Mouse (Mus musculus) ZHBTc4 (cell line): ENCODE results near the gene Cmip.

Experiments
- DNase-seq: peaks from one replicate; pipeline ENCODE4 v3.0.0-alpha.2; 2011; ENCODE audit warnings: low read depth, low spot score

Cmip gene

DNA sequence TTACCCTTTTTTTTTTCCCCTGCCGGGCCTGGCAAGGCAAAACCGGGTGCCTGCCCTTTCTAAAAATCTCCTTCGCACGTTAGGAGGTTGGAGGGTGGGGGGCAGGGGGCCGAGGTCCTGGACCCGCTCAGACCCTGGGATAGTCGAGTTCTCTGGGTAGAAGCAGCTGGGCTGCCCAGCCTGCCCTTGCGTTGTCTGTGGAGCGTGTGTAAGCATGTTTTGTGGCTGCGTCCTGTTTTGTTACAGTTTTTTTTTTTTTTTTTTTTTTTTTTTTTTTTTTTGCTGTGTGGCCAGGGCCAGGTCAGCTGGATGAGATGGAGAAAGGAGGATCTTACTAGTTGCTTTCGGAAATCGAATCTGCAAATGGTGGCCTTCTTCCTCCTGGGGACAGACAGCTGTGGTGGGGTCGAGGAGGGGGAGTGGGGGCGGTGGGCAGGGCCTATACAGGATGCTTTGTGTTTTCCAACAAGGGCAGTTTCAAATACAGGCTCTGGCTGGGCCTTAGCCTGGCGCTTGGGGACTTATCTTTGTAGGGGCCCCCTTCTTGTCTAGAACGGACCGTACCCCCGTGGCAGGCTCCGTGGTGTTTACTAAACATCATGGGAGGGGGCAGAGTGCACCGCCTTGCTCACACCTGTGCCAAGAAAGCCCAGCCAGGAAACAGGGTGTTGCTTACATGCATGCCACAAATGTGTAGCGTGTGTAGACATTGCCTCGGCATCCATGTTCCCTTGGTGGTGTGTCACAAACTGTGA is 1.1 kb downstream of the Cmip start:
- DNase-seq = no peak

DNA sequence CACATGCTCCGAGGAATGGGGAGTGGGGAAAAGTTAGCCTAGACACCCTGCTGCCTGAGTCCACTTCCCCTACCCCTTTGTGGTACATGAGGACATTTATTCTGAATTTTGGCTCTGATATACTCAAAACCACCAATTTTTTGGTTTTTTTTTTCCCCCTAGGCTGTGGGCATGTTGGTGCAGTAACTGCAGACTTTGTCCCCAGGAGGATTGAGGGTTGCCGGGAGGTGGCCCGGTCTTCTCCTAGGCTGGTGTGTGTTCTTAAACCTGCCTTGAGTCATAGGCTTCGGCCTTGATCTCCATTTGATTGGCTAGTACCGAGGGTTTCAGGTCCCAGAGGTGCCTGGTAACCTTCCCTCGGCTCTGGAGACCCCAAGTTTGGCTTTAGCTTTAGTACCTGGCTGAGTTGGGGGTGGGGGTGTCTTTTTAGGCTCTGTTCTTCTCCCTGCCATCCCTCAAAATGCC is 1.7 kb downstream of the Cmip start:
- DNase-seq = no peak

DNA sequence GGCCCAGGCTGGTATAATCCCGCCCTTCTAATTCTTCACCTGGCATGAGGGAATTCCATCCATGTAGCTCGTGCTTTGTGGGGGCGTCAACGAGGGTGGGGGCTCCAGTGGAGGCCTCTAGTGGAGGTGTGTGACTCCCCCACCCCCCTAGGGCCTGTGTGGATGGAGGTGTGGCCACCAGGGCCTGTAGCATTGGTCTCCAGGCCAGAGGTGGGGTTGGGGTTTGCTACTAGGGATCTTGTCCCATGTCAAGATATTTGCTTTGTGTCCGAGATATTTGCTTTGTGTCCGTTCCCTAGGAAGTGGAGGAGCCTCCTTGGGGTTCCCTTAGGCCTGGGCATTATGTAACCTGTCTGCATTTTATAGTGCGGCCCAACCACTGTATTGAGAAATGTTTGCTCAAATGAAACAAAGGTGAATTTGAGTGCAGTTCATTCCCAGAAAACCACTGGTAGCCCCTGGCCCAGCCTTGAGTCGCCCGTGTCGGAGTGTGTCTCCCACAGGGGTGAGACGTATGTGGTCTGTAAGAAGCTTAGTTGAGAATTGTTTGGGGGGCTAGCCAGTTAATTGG is 2.7 kb downstream of the Cmip start:
- no peak for DNase-seq

DNA sequence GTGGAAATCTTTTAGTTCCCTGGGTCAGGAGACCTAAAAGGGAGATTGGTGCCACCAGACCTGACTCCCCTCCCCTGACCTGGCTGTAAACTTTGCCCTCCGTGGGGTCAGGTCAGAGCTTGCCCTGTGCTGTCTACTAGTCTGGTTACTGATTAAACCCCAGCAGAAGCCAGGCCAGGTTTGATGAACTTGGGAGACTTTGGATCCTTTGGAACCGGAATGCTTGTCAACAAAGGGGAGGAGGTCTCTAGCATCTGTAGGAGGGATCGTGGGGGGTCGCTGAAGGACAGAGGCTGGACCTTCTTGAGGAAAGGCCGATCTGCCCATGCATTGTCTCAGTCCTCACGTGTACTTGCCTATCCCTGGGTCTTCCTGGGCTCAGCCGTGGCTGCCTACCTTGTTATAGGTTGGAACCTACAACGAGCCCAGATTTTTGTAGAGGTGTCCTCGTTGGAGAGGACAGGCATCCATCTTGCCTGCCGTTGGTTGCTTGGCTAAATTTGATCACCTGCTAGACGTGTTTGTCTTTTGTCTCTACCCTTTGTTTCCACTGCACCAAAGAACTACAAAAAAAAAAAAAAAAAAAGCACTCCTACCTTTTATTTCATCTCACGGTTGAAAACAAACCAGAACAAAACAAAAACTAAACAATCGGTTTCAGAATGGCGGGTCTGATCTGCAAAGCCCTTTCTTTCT is 3.5 kb downstream of the Cmip start:
- DNase-seq = no peak

DNA sequence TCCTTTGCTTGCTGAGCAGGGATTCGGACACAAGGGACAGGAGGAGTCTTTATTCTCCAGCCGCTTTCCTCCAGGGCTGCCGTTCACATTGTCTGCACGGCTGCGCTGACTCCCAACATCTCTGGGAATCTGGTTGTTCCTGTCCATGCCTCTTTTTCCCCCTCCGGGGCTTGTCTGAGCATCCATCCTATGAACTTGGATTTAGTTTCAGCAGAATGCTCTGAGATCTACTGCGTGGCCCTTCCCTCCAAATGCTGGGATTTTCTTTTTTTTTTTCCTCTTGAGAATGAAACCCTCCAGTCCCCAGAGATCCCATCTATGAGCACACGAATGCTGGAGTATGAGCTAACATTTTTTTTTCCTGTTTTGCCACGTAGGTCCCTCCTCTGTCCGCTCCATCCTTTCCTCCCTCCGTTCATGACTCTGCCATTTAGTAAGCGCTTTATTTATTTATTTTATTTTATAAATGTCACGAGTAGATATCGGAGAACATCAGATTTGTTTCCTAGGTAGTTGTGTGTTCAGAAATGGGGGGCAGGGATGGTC is 4.1 kb downstream of the Cmip start:
- DNase-seq = no peak

DNA sequence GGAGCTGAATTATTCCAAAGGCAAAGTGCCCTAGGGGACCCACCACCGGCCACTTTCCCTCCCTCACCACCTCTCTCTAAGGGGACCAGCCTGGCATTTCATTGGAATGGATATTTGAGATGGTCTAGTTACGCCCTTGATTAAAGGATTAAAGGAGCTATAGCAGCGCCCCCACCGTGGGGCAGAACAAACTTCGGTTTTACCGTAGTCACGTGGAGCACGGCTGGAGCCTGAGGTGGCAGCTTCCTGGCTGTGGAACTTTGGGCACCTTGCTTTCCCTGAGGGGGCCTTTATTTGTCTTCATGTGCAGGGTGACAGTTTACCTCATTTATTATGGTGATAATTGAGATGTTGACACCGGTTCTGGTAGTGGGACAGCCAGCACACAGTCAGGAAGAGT is 4.8 kb downstream of the Cmip start:
- no peak for DNase-seq

DNA sequence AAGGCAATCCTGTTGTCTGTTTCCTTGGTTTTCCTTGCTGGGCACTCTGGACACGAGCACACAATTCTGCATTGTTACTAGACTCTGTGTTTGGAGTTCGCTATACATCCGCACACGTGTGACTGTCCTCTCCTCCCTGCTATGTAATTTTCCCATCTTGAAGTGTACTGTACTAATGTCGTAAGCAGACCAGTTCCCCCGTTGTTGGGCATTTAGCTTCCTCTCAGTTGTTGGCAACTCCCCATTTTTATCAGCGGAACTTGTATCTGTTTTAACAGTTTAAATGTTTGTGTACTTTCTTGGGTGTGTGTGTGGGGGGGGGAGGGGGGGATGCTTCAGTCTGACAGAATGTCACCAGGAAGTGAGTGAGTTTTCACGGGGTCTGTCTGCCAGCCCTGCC is 5.8 kb downstream of the Cmip start:
- DNase-seq = no peak

DNA sequence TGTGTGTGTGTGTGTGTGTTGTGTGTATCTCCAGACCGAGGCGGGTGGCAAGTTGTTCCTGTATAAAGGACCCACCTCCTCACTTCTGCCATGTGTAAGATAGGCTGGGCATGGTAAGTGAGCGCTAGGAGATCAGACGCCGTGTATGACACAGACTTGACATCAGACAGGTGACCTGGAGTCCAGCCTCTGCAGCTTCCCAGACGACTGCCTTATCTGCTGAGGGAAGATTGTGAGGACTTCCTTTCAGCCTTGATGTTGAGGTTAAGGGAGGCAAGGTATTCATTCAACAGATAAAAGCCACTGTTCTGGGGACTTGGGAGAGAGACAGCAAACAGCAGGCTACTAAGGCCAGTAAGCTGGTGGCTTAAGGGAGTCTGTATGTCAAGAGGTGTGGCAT is 6.6 kb downstream of the Cmip start:
- DNase-seq = no peak

DNA sequence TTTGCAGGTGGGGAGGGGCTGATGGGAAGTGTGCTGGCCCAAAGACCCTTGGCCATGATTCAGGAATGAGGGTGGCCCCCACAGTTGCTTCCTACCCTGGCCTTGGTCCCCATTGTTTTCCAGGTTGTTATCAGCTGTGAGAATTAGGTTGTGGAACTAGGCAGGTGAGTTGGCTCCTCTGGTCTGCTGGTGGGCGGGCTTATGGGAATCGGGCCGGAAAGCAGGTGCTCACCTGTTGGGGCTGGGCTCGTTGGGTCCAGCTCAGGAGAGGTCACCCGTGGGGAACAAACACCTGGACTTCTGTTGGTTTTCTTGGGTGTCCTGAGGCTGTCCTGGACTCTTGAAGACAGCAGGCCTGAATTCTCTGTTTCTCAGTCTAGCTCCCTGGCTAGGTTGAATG is 8.2 kb downstream of the Cmip start:
- no peak for DNase-seq

DNA sequence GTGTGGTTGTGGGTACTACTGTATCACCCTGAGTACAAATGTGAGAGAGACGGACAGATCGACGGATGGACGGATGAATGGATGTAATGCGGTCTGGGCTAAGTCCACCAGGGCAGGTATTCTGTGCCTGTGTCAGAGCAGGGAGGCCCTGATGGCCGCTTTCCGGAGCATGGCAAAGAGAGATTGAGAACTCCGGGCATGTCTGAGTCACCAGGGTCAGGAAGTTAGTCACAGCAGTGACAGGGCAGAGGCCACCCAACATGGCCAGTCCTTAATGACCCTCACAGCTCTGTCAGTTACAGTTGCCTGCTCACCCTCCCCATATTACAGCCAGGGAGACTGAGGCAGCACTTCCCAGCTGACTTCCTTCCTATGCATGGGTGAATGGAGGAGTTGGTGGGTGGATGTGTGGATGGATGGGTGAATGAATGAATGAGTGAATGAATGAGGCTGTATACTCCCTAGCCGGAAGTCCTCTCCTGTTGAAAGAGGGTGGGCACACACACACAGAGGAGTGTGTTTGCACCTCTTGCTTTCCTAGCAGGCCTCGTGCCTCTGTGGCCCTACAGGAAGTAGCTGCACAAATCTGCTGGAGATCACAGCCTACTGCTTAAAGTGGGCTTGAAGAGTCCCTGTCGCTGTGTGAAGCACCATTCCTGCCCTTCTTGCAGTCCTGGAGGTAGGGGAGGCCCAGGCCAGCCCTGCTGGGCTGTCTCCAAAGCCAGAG is 10.7 kb downstream of the Cmip start:
- DNase-seq = no peak

DNA sequence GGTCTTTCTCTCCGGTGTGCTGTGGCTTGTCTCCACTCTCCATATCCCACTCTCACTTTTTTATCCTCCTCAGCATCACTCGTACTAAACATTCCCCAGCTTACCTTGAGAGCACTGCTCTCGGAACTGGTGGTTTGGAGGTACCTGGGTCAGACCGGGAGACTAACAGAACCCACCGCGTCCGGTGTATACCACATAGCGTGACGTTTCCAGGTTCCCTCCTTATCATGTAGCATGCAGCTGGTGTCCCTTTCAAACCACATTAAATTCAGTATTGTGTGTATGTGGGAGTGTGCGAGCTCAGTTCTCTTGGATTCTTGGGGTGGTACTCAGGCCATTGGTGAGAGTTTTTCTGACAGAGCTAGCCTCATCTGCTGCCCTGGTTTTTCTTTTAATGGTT is 21.4 kb downstream of the Cmip start:
- DNase-seq = no peak

DNA sequence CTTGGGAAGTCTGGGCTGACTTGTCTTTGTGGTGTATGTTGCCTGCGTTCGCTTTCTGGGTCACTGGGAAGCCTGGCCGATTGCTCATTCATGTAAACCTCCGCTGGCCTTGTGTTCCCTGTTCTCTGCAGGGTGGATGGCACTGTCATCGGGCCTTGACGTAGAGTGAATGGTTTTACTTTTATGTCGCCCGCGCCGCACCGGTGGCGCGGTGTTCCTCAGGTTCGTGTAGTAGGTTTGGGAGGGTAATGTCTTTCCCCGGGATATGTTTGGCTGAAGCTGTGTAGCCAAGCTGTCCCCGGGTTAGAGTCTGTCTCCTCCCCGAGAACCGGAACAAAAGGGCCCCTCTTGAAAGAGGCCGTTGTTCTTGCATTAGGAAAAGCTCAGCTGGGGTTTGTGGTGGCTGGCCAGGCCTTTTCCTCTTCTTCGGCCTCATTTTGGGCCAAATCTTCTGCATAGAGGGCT is 21.8 kb downstream of the Cmip start:
- no peak for DNase-seq

DNA sequence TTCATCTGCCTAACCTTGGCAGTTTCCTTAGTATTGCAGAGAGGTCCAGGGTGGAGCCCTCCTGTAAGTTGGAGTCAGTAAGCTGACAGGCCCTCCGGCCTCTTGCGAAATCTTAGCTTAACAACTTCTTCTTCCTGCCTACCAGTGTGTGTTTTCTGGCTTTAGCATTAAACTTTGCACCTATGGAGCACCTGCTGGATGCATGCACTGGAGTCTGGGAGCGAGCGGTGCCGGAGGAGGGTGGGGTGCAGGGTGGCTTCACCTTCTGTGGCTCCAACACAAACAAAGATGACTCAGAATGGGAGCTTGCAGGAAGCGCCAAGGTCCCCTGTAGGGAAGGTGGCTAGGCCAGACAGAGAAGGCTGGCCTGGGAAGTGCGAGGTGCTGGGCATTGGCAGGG is 23.6 kb downstream of the Cmip start:
- DNase-seq = no peak

DNA sequence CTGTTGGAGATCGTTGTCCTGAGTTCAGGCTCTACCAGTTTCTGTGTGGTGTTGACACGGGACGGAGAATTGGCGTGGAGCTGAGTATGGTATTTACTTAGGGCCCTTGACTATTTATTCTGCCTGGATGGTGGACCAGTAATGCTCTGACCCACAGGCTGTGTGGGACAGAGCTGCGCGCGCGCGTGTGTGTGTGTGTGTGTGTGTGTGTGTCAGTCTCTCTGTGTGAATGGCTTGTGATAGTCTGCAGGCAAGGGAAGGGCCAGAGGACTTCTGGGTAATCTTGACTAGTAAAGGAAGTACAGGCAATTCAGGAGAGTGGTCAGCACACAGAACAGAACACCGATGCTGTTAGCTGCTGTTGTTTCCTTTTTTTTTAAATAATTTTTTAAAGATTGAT is 24.8 kb downstream of the Cmip start:
- no peak for DNase-seq

DNA sequence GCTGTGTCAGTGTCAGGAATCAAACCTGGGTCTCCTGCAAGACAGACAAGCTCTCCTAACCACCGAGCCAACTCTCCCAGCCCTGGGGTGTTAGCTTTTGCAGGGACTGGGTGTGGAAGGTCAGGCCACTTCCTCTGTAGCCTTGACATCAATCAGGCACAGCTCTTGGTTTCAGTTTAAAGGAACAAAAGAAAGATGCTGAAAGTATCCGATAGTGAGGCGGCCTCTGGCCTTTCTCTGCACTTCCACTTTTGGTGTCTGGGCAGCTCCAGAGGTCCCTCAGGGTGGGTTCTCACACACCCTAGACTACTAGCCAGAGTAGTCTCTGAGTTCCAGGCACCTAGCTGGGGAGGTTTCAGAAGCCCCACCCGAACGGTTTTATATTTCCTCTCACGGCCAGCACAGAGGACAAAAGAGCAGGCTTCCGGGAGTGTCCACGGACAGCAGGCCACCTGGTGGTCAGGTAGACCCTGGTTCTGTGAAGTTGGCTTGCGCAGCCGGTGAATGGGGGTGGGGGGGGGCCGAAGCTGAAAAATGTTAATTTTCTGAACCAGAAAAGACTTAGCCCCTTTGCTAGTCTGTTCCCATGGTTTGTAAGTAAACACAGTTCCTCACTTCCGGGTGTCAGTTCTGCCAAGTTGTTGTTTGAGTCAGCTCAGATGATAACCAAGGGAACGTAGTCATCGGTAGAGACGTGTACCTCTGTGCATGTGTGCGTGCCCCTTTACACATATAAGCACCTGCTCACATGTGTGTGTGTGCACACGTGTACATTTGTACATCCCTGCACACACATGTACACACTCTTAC is 25.5 kb downstream of the Cmip start:
- DNase-seq = no peak

DNA sequence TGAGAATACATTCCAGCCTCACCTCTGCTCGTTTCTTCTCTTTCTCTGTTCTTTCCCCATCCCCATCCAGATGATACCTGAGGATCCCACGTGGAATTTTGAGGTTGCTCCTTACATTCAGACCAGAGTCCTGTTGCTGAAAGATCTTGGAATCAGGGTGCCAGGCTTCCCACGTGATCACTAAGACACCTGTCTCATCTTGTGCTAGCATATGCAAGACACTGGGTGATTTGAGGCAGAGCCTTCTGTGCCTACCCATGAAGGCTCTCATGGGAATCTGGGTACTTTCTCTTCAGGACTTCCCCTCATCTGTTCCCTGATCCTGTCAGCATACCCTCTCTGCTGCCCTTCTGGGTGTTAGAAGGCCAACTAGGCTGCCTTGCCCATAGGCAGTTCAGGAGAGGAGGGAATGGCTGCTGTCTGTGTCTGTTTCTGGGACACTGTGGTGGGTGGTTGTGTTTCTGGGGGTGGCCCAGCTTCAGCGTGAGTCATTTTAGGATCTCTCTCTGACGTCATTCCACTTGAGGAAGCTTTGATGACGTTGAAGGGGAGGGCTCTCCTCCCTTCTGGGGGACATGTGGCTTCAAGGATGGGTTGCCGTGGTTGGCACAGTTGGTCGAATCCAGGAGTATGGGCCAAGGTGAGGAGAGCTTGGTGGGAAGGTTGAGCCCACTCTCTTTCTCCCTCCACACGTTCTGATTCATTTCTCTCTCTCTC is 28.1 kb downstream of the Cmip start:
- DNase-seq = no peak

DNA sequence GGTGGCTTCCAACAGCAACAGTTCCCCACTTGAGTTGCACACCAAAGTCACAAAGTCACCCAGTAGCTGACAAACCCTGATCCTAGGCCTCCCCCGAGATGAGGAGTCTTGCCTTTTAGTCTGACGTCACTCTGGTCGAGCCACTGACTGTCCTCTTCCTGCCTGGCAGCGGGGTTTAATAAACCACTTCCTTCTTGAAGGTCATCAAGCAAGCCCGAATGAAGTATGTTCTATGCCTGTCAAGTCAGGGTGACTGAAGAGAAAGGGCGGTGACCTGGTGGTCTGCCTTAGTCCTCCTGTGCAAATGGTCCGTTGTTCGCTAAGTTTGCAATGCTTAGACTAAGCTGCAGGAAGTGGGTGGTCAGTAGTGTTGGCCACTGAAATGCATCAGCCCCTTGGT is 31.1 kb downstream of the Cmip start:
- DNase-seq = no peak

DNA sequence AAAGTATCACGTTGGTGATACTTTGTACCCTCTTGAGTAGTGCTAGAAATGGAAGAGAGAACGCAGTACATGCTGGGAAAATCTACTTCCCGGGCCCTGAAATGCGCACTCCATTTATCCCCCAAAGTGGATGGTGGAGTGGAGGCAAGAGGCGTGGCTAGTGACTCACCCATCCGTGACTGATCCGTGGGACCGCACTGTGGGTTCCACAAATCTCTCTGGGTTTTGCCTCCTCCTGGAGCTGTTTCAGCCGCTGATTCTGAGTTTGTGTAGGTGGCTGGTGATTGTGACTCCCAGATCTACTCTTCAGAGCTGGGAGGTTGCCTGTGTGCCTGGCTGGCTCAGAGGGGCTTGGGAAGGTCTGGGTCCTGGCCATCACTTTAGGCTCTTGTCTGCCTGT is 32.2 kb downstream of the Cmip start:
- DNase-seq = no peak

DNA sequence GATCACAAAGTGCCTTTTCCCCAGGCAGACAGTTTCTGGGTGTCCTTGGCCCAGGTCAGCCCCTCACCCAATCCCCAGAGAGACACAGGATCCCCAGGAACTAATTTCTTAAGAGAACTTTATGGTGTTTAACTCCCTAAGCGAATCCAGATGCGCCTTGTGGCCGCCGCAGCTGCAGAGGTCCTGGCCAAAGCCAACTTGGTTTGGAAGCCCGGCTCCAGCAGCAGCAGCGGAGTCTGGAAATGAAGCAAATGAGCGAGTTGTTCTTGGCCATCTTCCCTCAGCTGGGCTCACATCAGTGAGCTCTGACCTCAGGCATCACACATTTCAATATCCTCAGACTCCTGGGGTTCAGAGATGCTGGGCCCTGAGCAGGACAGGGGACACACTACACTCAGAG is 33.6 kb downstream of the Cmip start:
- DNase-seq = no peak

DNA sequence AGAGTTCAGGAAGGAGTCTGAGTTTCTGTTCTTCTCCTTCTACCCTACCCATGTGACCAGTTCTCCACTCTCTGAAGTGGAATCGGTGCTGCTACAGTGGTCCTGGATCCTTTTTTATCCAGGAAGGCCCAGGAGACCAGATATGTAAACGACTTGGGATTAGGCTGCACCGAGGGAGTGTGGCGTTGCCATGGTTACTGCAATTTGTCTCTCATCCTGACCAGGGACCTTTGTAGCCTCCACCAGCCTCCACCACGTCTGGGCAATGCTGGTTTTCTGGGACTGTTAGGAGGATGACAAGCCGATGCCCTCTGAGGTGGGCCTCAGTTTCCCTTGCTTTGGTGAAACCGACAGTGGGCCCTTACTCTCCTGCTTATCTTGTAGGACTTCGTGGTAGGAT is 35.4 kb downstream of the Cmip start:
- no peak for DNase-seq

DNA sequence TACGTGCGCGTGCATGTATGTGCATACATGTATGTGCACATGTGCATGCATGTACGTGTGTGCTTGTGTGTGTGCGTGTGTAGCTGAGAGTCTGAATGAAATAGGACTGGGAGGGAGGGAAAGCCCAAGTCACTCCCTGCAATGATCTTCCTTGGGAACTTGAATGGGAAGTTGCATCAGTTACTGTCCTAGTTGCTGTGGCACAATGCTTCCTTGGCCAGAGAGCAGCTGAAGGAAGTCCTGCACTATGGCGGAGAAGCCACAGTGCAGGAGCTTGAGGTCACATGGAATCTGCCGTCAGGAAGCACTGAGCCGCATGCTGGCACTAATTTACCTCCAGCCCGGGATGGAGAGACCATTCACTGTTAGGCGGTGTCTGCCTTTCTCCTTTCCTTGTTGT is 37.9 kb downstream of the Cmip start:
- DNase-seq = no peak
